Mouse (Mus musculus) monocyte, adult 5-6 weeks (primary cell): ENCODE data around the gene Mphosph8. TPM values are rescaled to one million over a fixed set of nuclear protein-coding genes. Genes with fewer than 3 reads are reported as not detected.

Experiments used
- total RNA-seq: library from RNA; stranded (forward); fragments of 200-1000, 200-491, 200-594 nt; gene quantifications from 3 replicates; pipeline ENCODE4 v1.2.3, GENCODE M21; 2017

The Mphosph8 gene
- total RNA-seq, 1 experiment from 2014 or later: 23.9 TPM

Other genes starting within 250 kb of the Mphosph8 start
- 4.6 to 23.2 TPM (median 12.0 TPM) in 3 replicates for gene Cenpj, start 92.8 kb upstream of the Mphosph8 start, total RNA-seq
- 15.6 to 41.4 TPM (median 18.2 TPM) in 3 replicates for gene Parp4, start 92.6 kb upstream of the Mphosph8 start, total RNA-seq
- 62.4 to 138 TPM (median 119 TPM) in 3 replicates for gene Pspc1, start 110.1 kb downstream of the Mphosph8 start, total RNA-seq
- gene Zmym5, start 143.5 kb downstream of the Mphosph8 start, total RNA-seq: 36.4 to 50.8 TPM (median 44.7 TPM) in 3 replicates
- 59.4 to 75.0 TPM (median 70.7 TPM) in 3 replicates for gene Zmym2, start 218.4 kb downstream of the Mphosph8 start, total RNA-seq